Mouse (Mus musculus): ENCODE measurements around the gene Zfp335.
A peak's percentile ranks its signal among the peaks of the same experiment; 100 is the strongest.

The Zfp335 gene

GRCm38 (mm10) chr2:164930706-164931581 is 19.4 kb upstream of the Zfp335 start:
- DNase-seq (ENCODE audit: low spot score in 2 of 2): no peak

GRCm38 (mm10) chr2:164924100-164924857 is 12.7 kb upstream of the Zfp335 start:
- DNase-seq (ENCODE audit: low spot score in 2 of 2): peak; percentile 65 to 85

- DNase-seq (ENCODE audit: low spot score in 2 of 2): no peak
Observed at GRCm38 (mm10) chr2:164923291-164923690, 11.7 kb upstream of the Zfp335 start.

GRCm38 (mm10) chr2:164921984-164922383 is 10.4 kb upstream of the Zfp335 start:
- DNase-seq (ENCODE audit: low spot score in 2 of 2): no peak

- DNase-seq (ENCODE audit: low spot score in 2 of 2): peak in 1 of 2 experiments; percentile 64
Observed at GRCm38 (mm10) chr2:164918325-164918724, 6.8 kb upstream of the Zfp335 start.

GRCm38 (mm10) chr2:164917371-164917770 is 5.8 kb upstream of the Zfp335 start:
- peak in 1 of 2 experiments; percentile 24 for DNase-seq (ENCODE audit: low spot score in 2 of 2)

GRCm38 (mm10) chr2:164916820-164917219 is 5.3 kb upstream of the Zfp335 start:
- DNase-seq (ENCODE audit: low spot score in 2 of 2): peak in 1 of 2 experiments; percentile 15

- DNase-seq (ENCODE audit: low spot score in 2 of 2): peak; percentile 58 to 87
Observed at GRCm38 (mm10) chr2:164913428-164913786, 1.9 kb upstream of the Zfp335 start.

GRCm38 (mm10) chr2:164912749-164913427 is 1.3 kb upstream of the Zfp335 start:
- peak in 1 of 2 experiments; percentile 11 for DNase-seq (ENCODE audit: low spot score in 2 of 2)

GRCm38 (mm10) chr2:164912151-164912550 is 594 bp upstream of the Zfp335 start:
- DNase-seq (ENCODE audit: low spot score in 2 of 2): no peak

GRCm38 (mm10) chr2:164910360-164911061 is 1.0 kb downstream of the Zfp335 start:
- no peak for DNase-seq (ENCODE audit: low spot score in 2 of 2)

GRCm38 (mm10) chr2:164909542-164909941 is 2.0 kb downstream of the Zfp335 start:
- DNase-seq (ENCODE audit: low spot score in 2 of 2): peak in 1 of 2 experiments; percentile 62

GRCm38 (mm10) chr2:164909100-164909499 is 2.5 kb downstream of the Zfp335 start:
- no peak for DNase-seq (ENCODE audit: low spot score in 2 of 2)

GRCm38 (mm10) chr2:164908011-164908410 is 3.5 kb downstream of the Zfp335 start:
- no peak for DNase-seq (ENCODE audit: low spot score in 2 of 2)

- DNase-seq (ENCODE audit: low spot score in 2 of 2): peak in 1 of 2 experiments; percentile 12
Observed at GRCm38 (mm10) chr2:164907511-164907910, 4.0 kb downstream of the Zfp335 start.

GRCm38 (mm10) chr2:164906071-164906470 is 5.5 kb downstream of the Zfp335 start:
- DNase-seq (ENCODE audit: low spot score in 2 of 2): no peak

GRCm38 (mm10) chr2:164903496-164903895 is 8.1 kb downstream of the Zfp335 start:
- DNase-seq (ENCODE audit: low spot score in 2 of 2): no peak

GRCm38 (mm10) chr2:164901380-164901779 is 10.2 kb downstream of the Zfp335 start:
- DNase-seq (ENCODE audit: low spot score in 2 of 2): no peak

GRCm38 (mm10) chr2:164899723-164900459 is 11.7 kb downstream of the Zfp335 start:
- no peak for DNase-seq (ENCODE audit: low spot score in 2 of 2)

- DNase-seq (ENCODE audit: low spot score in 2 of 2): no peak
Observed at GRCm38 (mm10) chr2:164899034-164899433, 12.5 kb downstream of the Zfp335 start.

GRCm38 (mm10) chr2:164898008-164898407 is 13.5 kb downstream of the Zfp335 start:
- DNase-seq (ENCODE audit: low spot score in 2 of 2): peak in 1 of 2 experiments; percentile 50

Measured in spleen, postnatal 10 days (tissue).